Mouse (Mus musculus): Measurements from ENCODE around the gene Ppp1r12b.

- TF ChIP-seq CTCF (IDR thresholded peaks at IDR 0.05): no peak
- TF ChIP-seq EP300 (IDR thresholded peaks at IDR 0.05): no peak
These were observed 200.9 kb downstream of the Ppp1r12b start for GRCm38 (mm10) chr1:134754818-134755217.
